8 mouse cellular contexts compared by ENCODE assay signal in genomic region chr8:112972418-112972817, GRCm38 (mm10).
DNase-seq lines count a peak whose midpoint lies in the region; ATAC-seq and TF ChIP-seq lines count a peak whose summit lies in the region.

No protein-coding gene starts in this region.

- no peaks in the 10 kb centered on the region for H3K9me3 ChIP-seq in ES-Bruce4 (replicated peaks; ENCODE audit: control insufficient read depth, insufficient read depth, low read length, poor library complexity, severe bottlenecking)
- no peaks in the 10 kb centered on the region for H3K9me3 ChIP-seq in liver, embryonic 14.5 days (ENCODE audit: control insufficient read depth, low read length)

- no peak for TF ChIP-seq EP300 in ES-Bruce4 (IDR thresholded peaks at IDR 0.05; ENCODE audit: insufficient read depth, low read depth, low read length)
- no peak for TF ChIP-seq EP300 in liver, embryonic 14.5 days (IDR thresholded peaks at IDR 0.05; ENCODE audit: low read depth)

- H3K27ac ChIP-seq in ES-Bruce4 (ENCODE audit: insufficient read depth, low read length), result no peak overlapping the region
- no peak overlapping the region for H3K27ac ChIP-seq in liver, embryonic 14.5 days

- no peak for ATAC-seq in liver, embryonic 14.5 days (ENCODE audit: insufficient read depth)
- ATAC-seq in inflammation-experienced regulatory T-cells, adult 6 months, result no peak

- no peaks in the 10 kb centered on the region for H3K4me1 ChIP-seq in ES-Bruce4 (ENCODE audit: control insufficient read depth, insufficient read depth, low read length)
- H3K4me1 ChIP-seq in liver, embryonic 14.5 days (replicated peaks; ENCODE audit: control insufficient read depth in 2 of 2, insufficient read depth in 2 of 2, low read length in 1 of 2), result no peaks in the 10 kb centered on the region

- no peak overlapping the region for H3K4me2 ChIP-seq in liver, embryonic 14.5 days (ENCODE audit: low read depth)

- whole genome bisulfite sequencing in liver, embryonic 14.5 days (ENCODE audit: insufficient replicate concordance), result 7% methylated on average over 6 of the region's 6 CpGs

- no peak overlapping the region for H3K4me3 ChIP-seq in ES-Bruce4 (ENCODE audit: low read depth, low read length)
- no peak overlapping the region for H3K4me3 ChIP-seq in liver, embryonic 14.5 days (ENCODE audit: insufficient read depth in 1 of 2, low read depth in 2 of 2, low read length in 2 of 2)

- peak; percentile 85 for TF ChIP-seq CTCF in ES-Bruce4 (IDR thresholded peaks at IDR 0.05; ENCODE audit: low read depth, low read length)
- peak; percentile 62 for TF ChIP-seq CTCF in liver, embryonic 14.5 days (IDR thresholded peaks at IDR 0.05; ENCODE audit: low read depth)

- peak; percentile 32 for DNase-seq in adipocyte (ENCODE audit: low spot score)
- DNase-seq in cerebellum, postnatal 36 days, result peak; percentile 86 to 88
- peak; percentile 27 for DNase-seq in gastrocnemius, adult 18-20 months (ENCODE audit: low spot score)
- DNase-seq in kidney, postnatal 25 days, result peak; percentile 75 to 81
- DNase-seq in liver, embryonic 14.5 days (ENCODE audit: low read depth in 3 of 3, low spot score in 3 of 3), result no peak
- peak; percentile 91 to 92 for DNase-seq in right cerebral cortex, adult 2 months (ENCODE audit: low spot score in 2 of 2)

- H3K9ac ChIP-seq in ES-Bruce4 (ENCODE audit: low read depth, poor library complexity, severe bottlenecking), result no peak overlapping the region
- no peak overlapping the region for H3K9ac ChIP-seq in liver, embryonic 14.5 days (replicated peaks)

- TF ChIP-seq POLR2A in ES-Bruce4 (IDR thresholded peaks at IDR 0.05; ENCODE audit: insufficient read depth, low read length), result no peak

- no peaks in the 10 kb centered on the region for H3K36me3 ChIP-seq in ES-Bruce4 (ENCODE audit: control insufficient read depth, insufficient read depth, low read length, poor library complexity, severe bottlenecking)
- no peaks in the 10 kb centered on the region for H3K36me3 ChIP-seq in liver, embryonic 14.5 days (replicated peaks; ENCODE audit: control insufficient read depth, insufficient read depth, low read depth)

- no peaks in the 10 kb centered on the region; the same call in 1 of the 2 replicates for H3K27me3 ChIP-seq in ES-Bruce4 (ENCODE audit: control insufficient read depth, insufficient read depth, low read length, poor library complexity, severe bottlenecking)
- no peaks in the 10 kb centered on the region for H3K27me3 ChIP-seq in liver, embryonic 14.5 days (ENCODE audit: control insufficient read depth, insufficient read depth, low read length)

Comparison
In these comparisons a context has a peak if more than half of its experiments do, and no peak if none do; other contexts are left out.
1. DNase-seq: peak in adipocyte (single experiment), cerebellum, postnatal 36 days (2 of 2), gastrocnemius, adult 18-20 months (single experiment), kidney, postnatal 25 days (2 of 2) and right cerebral cortex, adult 2 months (2 of 2); none in liver, embryonic 14.5 days (0 of 3).